Mouse (Mus musculus) layer of hippocampus, adult 9-10 months (tissue): Measurements from ENCODE around the gene Il17rb.

Source experiments
- DNase-seq: peaks from one replicate; pipeline ENCODE4 v3.0.0; 2022; ENCODE audit warnings: low spot score

The Il17rb gene

DNA sequence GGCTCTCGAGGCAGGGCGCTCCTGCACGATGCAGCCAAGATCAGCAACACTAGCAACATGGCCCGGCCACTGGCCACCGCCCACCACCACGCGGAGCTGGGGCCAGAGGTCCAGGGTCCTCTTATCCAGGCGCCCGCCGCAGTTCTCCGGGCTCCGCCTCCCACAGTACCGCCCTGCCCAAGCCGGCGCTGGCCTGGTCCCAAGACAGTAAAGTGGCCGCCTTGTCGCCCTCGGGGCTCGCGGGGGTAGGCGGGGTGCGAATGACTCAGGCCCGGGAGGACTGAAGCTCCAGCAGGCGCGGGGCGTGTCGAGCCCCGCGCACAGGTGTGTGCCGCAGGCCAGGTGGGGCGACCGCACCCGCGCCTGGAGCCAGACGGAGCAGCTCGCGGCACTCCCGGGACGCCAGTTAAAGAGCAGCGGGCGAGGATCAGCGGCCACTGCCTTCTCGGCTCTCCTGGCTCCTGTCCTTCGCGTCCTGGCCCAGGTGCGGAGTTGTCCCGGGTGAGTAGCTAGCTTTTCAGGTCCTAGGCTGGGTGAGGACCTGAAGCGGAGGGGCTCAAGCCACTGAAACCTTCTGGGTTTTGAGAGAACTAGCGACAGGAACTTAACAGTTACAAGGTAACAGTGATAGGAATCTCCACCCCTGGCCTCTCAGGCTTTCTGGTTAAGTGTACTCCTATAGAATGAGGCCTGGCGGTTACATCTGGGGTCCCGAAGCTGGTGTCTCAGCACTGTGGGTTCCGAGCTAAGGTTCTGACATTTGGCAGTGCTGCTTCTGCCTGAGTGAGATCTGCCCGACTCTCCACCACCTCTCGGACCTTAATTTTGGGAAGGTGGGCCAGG, at the start of gene Il17rb, which contains the start of gene Chdh:
Il17rb (minus strand) TSS at position 164 of the 843 bp plus-strand sequence.
Chdh (plus strand) TSS at position 291 of the 843 bp plus-strand sequence.
- no peak for DNase-seq

- peak; percentile 17 for DNase-seq
Observed at GRCm38 (mm10) chr14:30056031-30056766, 47.5 kb upstream of the Il17rb start.

- DNase-seq = no peak
Observed at GRCm38 (mm10) chr14:30054922-30055321, 46.2 kb upstream of the Il17rb start.

DNA sequence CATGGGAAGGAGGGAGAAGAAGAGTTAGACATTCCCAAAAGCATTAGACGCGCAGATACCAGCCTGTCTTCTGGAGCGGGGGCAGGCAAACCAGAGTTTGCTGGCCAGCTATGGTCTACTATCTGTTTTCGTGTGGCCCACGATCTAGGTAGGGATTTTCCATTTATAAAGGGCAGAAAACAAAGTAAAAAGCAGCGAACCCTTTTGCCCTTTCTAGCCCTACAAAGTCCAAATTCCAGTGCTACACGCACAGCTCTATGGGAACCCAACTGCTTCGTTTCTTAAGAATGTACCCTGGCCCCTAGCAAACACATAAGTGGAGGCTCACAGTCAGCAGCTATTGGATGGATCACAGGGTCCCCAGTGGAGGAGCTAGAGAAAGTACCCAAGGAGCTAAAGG, 41.6 kb upstream of the Il17rb start:
- no peak for DNase-seq

DNA sequence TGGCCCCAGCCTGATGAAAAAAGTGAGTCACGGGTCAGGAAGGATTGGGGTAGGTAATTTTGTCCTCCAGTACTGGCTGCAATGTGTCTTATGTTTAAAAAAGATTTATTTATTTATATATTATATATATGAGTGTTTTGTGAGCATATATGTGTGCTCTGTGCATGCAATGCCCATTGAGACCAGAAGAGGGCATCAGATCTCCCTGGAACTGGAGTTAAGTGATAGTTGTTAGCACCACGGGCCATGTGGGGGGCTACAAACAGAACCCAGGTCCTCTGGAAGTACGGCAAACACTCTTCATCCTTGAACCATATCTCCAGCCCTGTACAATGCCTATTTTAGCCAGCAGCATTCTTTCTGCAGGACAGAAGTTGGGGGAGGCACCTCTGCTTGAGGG, 39.4 kb upstream of the Il17rb start:
- no peak for DNase-seq

- no peak for DNase-seq
Observed at GRCm38 (mm10) chr14:30046976-30047375, 38.3 kb upstream of the Il17rb start.

GRCm38 (mm10) chr14:30045704-30046220, 37.1 kb upstream of the Il17rb start:
- DNase-seq = no peak

DNA sequence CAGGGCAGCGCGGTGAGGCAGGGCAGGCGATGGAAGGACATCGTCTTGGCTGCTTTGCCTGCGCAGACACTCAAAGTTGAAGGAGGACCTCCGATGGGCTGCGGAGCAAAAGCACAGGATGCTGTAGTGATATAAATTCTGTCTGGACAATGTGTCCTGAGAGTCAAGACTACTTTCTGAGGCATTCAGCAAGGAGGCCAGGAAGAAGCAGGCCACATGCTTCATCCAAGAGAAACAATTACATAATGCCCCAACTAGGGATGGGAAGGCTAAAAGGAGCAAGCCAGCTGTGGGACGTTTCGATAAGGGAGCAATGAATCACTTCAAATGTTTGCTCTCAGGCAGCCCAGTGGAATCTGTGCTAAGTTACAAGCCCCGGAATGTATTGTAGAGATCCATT, 36.5 kb upstream of the Il17rb start:
- DNase-seq = no peak

GRCm38 (mm10) chr14:30043356-30043940, 34.8 kb upstream of the Il17rb start:
- DNase-seq = no peak

DNA sequence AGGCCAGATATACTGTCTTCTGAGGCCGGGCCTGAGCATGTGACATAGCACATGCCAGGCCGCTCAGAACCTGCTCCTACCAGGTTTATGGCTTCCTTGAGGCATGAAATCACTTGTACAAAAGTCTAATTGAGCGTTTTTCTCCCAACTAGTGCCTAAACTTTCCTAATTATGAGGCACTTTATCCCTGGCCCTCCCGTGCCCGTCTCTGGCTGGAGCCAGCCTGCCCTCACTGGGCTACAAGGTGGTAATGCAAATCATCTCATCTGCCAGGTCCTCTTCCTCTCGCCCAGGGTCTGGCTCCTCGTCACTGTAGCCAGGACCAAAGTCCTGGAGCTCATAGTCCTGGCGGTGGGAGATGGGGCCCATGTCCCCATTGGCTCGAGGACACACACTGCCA, 33.1 kb upstream of the Il17rb start:
- DNase-seq = no peak

- DNase-seq = no peak
Observed at GRCm38 (mm10) chr14:30039413-30039812, 30.7 kb upstream of the Il17rb start.

DNA sequence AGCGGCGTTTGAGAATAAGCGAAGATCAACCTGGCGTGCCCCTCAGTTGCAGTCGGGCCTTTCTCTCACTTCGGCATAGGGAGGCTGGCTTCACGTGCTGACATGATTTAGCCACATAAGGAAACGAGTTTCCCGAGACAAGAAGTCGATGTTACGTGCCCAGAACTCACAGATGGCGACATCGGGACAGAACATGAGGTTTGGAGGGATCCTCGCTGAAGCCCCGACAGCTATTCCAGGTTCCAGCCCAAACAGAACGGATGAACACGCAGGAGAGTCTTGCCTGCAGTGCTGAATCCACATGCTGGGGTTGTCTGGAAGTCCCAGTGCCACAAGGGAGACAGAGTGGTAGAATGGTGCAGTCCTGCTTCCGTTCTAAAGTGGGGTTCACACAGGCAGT, 29.7 kb upstream of the Il17rb start:
- DNase-seq = peak; percentile 9

DNA sequence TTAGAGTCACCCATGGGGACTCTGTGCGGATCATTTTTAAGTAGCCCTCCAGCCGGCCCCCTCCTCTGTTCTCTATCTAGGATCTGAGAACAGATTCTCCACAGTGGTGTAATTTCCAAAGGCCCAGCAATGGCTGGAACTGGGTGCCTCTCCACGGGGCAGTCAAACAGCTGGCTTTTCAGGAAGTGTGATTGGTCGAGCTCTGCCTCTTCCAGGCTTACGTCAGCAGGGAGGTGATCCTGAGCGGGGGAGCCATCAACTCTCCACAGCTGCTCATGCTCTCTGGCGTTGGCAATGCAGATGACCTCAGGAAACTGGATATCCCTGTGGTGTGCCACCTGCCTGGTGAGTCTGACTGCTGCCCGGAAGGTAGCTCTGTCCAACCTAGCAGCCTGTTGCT, 24.7 kb upstream of the Il17rb start:
- no peak for DNase-seq

DNA sequence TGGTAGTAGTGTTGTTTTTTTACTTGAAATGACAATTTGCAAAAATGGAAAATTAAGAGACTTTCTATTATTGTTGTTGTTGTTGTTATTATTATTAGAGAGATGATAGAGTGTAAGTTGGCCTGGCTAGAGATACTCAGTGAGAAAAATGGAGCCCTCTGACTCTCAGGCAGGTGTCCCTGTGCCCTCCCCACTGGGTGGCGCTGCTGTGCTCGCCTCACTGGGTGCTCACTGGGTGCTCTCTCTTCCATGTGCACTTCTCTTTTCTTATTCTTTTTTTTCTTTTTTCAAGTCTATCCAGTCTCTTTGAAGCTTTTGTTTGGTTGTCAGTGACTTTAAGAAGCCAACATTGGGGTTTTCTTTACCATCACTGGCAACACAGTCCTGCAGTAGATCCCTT, 18.7 kb upstream of the Il17rb start:
- no peak for DNase-seq

DNA sequence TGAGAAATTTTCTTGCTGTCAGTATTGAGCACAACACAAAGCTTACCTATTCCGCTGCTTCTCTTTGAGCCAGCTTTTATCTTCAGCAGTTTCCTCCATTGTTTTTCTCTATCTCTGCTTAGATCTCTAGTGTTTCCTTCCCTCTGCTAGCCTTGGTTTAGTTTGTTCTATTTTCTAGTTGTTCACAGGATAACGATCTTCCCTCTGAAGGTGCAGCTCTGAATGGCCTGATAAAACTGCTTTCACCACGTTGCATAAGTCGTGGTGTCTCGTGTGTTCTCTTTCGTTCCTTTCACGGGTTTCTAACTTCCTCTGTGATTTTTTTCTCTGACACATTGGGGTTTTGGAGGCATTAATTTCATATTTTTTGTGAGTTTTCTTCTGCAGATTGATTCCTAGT, 15.7 kb upstream of the Il17rb start:
- DNase-seq = no peak

- no peak for DNase-seq
Observed at GRCm38 (mm10) chr14:30022471-30022870, 13.8 kb upstream of the Il17rb start.

GRCm38 (mm10) chr14:30019792-30020575, 11.3 kb upstream of the Il17rb start:
- DNase-seq = no peak

- DNase-seq = no peak
Observed at GRCm38 (mm10) chr14:30019375-30019774, 10.7 kb upstream of the Il17rb start.

GRCm38 (mm10) chr14:30018846-30019245, 10.2 kb upstream of the Il17rb start:
- DNase-seq = no peak

DNA sequence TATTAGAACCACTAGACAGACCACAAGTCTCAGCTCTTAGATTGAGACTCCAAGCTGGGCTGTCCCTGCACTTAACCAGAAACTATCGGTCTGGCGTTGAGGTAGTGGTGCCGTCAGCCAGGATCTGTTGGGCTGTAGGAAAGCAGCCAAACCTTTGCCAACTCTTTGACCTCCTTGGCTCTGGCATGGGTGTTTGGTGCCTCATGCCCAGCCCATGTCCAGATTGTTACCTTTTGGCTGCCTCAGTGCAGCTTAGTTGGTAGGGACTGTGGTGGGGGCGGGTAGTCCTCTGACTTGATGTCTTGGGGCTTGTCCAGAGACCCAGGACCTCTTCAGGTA, 9.7 kb upstream of the Il17rb start:
- no peak for DNase-seq

- DNase-seq = no peak
Observed at GRCm38 (mm10) chr14:30017794-30018462, 9.2 kb upstream of the Il17rb start.
